Mouse (Mus musculus) testis, adult 2 months (tissue): ENCODE results near the gene Dnajc30. TPM values are rescaled to one million over a fixed set of nuclear protein-coding genes. Genes with fewer than 3 reads are reported as not detected.
"Not testable (repeated sequence)": the region's sequence is repeated elsewhere in the genome, so short reads cannot be mapped to it uniquely, and the experiment has no call there.

ENCODE experiments used
- H3K27ac ChIP-seq: fragments of 200-500 bp; 2 replicates; pipeline ENCODE4 v1.5.1; 2012; ENCODE audit warnings: low read depth, low read length; ENCODE audit not compliant: control insufficient read depth, insufficient read depth
- H3K27me3 ChIP-seq: fragments of 200-500 bp; 2 replicates; pipeline ENCODE4 v1.6.1; 2012; ENCODE audit warnings: mild to moderate bottlenecking, low read length, moderate library complexity; ENCODE audit not compliant: control insufficient read depth, insufficient read depth
- H3K36me3 ChIP-seq: fragments of 200-500 bp; 2 replicates; pipeline ENCODE4 v1.6.1; 2012; ENCODE audit warnings: mild to moderate bottlenecking, low read length; ENCODE audit not compliant: control insufficient read depth, insufficient read depth
- H3K4me1 ChIP-seq: fragments of 200-500 bp; 2 replicates; pipeline ENCODE4 v1.6.1; 2012; ENCODE audit warnings: low read length; ENCODE audit not compliant: control insufficient read depth, insufficient read depth
- H3K4me3 ChIP-seq: fragments of 200-500 bp; 2 replicates; pipeline ENCODE4 v1.5.1; 2012; ENCODE audit warnings: low read depth, mild to moderate bottlenecking, low read length, moderate library complexity, mixed read lengths; ENCODE audit not compliant: control insufficient read depth
- CTCF ChIP-seq: fragments of 200-500 bp; IDR thresholded peaks from 2 replicates; pipeline ENCODE4 v1.5.1; 2012; ENCODE audit warnings: low read depth, mild to moderate bottlenecking, inconsistent platforms, low read length, moderate library complexity; ENCODE audit not compliant: control insufficient read depth, insufficient read depth, insufficient replicate concordance
- POLR2A ChIP-seq: fragments of 200-500 bp; IDR thresholded peaks from 2 replicates; pipeline ENCODE4 v1.6.1; 2012; ENCODE audit warnings: low read depth, mild to moderate bottlenecking, inconsistent platforms, low read length, moderate library complexity; ENCODE audit not compliant: control insufficient read depth
- polyA plus RNA-seq: library from polyadenylated mRNA; depleted of rRNA; stranded (reverse); fragments of >200 nt; gene quantifications from 2 replicates; pipeline ENCODE4 v1.2.3, GENCODE M21; 2012

The Dnajc30 gene
- polyA plus RNA-seq, 1 experiment = 23.4 TPM

GRCm38 (mm10) chr5:135064382-135064766 is 372 bp downstream of the Dnajc30 start:
- H3K27ac ChIP-seq = peak overlapping the region; percentile 80
- H3K27me3 ChIP-seq = no peaks in the 10 kb centered on the region
- H3K36me3 ChIP-seq = peaks cover 4% of the 10 kb centered on the region; the same call in 1 of the 2 replicates
- H3K4me1 ChIP-seq = peaks cover 2% of the 10 kb centered on the region
- TF ChIP-seq CTCF (no peak), POLR2A (no peak)
- peak overlapping the region; percentile 98 for H3K4me3 ChIP-seq

DNA sequence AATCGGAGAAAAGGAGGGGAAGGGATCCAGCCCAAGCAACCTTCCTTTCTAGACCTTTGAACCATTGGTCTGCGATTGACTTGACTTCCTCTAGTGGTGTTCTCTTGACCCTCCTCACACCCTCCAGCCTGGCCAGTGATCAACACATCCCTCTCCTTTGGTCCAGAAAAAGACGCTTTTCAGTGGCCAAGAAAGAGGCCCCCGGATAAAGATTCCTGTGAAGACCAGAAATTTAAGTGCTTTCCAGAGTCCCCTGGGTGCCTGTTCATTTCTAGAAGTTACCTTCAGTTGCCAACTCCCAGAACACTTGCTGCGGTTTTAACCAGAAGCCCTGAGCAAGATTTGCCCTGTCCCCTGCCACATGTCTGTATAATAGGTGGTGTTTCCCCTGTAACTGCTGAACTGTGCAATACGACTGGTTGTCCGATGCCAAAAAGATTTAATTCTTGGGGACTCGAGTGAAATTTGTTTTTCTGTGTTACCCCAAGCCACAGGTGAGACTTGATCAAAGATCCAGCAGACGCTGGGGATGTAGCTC is 976 bp downstream of the Dnajc30 start, which contains the start of gene Bud23:
TSS of gene Bud23 (minus strand) at position 51 of the 538 bp plus-strand sequence.
- not testable (repeated sequence) for H3K27me3 ChIP-seq, H3K4me1 ChIP-seq, H3K36me3 ChIP-seq
- Histone ChIP-seq H3K4me3 (peak within 1 kb of the TSS; percentile 98), H3K27ac (peak within 1 kb of the TSS; percentile 80)

- Histone ChIP-seq H3K27me3 (no peaks in the 10 kb centered on the region), H3K4me3 (no peak overlapping the region), H3K4me1 (peaks cover 2% of the 10 kb centered on the region), H3K27ac (no peak overlapping the region), H3K36me3 (0 out of 2 replicates have a peak, but pooled peaks cover under 1% of the 10 kb centered on the region)
- TF ChIP-seq CTCF = no peak
- TF ChIP-seq POLR2A = no peak
Observed at GRCm38 (mm10) chr5:135066008-135066407, 2.0 kb downstream of the Dnajc30 start.

GRCm38 (mm10) chr5:135070448-135070847 is 6.4 kb downstream of the Dnajc30 start:
- no peak overlapping the region for H3K27ac ChIP-seq
- TF ChIP-seq POLR2A = no peak
- TF ChIP-seq CTCF = no peak
- no peaks in the 10 kb centered on the region for H3K36me3 ChIP-seq

DNA sequence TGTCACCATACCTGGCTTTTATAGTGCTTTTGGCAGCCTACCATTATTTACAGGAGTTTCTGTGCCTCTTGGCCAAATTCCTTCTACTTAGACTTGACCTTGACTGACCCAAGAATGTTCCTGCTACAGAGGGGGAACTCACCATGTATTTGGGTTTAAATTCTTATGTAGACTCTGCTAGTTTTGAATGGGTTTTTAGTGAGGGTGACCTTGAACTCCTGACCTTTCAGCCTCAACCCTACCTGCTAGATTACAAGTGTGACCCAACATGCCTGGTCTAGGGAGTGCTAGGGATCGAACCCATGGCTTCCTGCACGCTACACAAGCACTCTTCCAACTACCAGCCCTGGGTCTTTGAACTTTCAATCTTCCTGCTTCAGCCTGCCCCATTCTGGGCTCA is 8.1 kb downstream of the Dnajc30 start:
- H3K27ac ChIP-seq = no peak overlapping the region
- no peaks in the 10 kb centered on the region for H3K27me3 ChIP-seq
- TF ChIP-seq CTCF (no peak), POLR2A (no peak)
- H3K36me3 ChIP-seq = no peaks in the 10 kb centered on the region
- H3K4me3 ChIP-seq = no peak overlapping the region
- H3K4me1 ChIP-seq = peaks cover 7% of the 10 kb centered on the region

More at GRCm38 (mm10) chr5:135070448-135070847, 6.4 kb downstream of the Dnajc30 start:
- Histone ChIP-seq H3K4me3 (no peak overlapping the region), H3K27me3 (no peaks in the 10 kb centered on the region), H3K4me1 (peaks cover 9% of the 10 kb centered on the region)

DNA sequence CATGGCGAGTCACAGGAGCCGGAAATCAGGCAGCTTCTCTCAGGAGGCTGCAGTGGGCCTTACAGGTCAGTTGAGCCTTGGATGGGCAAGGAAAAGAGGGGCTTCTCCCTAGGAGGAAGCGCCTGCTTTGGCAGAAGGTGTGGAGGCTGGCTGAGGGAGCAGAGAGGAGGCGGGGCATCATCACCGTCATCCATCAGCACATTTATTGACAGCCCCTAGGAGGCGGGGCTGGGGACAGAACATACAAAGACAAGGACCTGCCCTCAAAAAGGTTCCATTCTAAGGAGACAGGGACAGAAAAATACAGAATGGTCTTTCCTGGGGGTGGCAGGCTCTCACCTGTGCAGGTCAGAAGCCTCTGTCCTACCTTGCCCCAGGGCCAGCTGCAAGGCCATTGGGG is 8.7 kb downstream of the Dnajc30 start:
- TF ChIP-seq POLR2A = no peak
- no peak for TF ChIP-seq CTCF
- no peak overlapping the region for H3K27ac ChIP-seq
- no peaks in the 10 kb centered on the region for H3K27me3 ChIP-seq
- H3K4me3 ChIP-seq = no peak overlapping the region
- peaks cover 9% of the 10 kb centered on the region for H3K4me1 ChIP-seq
- no peaks in the 10 kb centered on the region for H3K36me3 ChIP-seq

GRCm38 (mm10) chr5:135073349-135074150 is 9.5 kb downstream of the Dnajc30 start:
- no peaks in the 10 kb centered on the region for H3K36me3 ChIP-seq
- no peaks in the 10 kb centered on the region for H3K27me3 ChIP-seq
- H3K4me1 ChIP-seq = peaks cover 12% of the 10 kb centered on the region
- no peak for TF ChIP-seq CTCF
- TF ChIP-seq POLR2A = no peak
- H3K27ac ChIP-seq = no peak overlapping the region
- H3K4me3 ChIP-seq = no peak overlapping the region

GRCm38 (mm10) chr5:135075655-135076054 is 11.7 kb downstream of the Dnajc30 start:
- H3K4me3 ChIP-seq = no peak overlapping the region
- no peaks in the 10 kb centered on the region for H3K36me3 ChIP-seq
- no peak overlapping the region for H3K27ac ChIP-seq
- H3K4me1 ChIP-seq = peaks cover 16% of the 10 kb centered on the region
- no peaks in the 10 kb centered on the region for H3K27me3 ChIP-seq
- TF ChIP-seq POLR2A (no peak), CTCF (no peak)
